Mouse (Mus musculus) cerebellum, adult 2 months (tissue): ENCODE measurements at regions not wholly inside any gene's neighbourhood (a gene's known extent, or its start where the extent isn't known, plus 50 kb on each side); places are given as distances from the start of the nearest gene placed in this dataset.

Experiments used
- DNase-seq, 2 experiments: peaks; one replicate each; pipeline ENCODE4 v3.0.0; 2021
- H3K27ac ChIP-seq: fragments of 200-500 bp; 2 replicates; pipeline ENCODE4 v1.5.1; 2012; ENCODE audit warnings: low read length, control low read depth, inconsistent platforms; ENCODE audit not compliant: insufficient read depth
- H3K27me3 ChIP-seq: fragments of 200-500 bp; 2 replicates; pipeline ENCODE4 v1.6.1; 2012; ENCODE audit warnings: inconsistent platforms, mild to moderate bottlenecking, low read length, moderate library complexity; ENCODE audit not compliant: control insufficient read depth, insufficient read depth
- H3K4me1 ChIP-seq: fragments of 200-500 bp; 2 replicates; pipeline ENCODE4 v1.6.1; 2011; ENCODE audit warnings: low read length; ENCODE audit not compliant: control insufficient read depth, insufficient read depth
- H3K4me3 ChIP-seq: fragments of 200-500 bp; replicated peaks from 2 replicates; pipeline ENCODE3; 2011; ENCODE audit warnings: mild to moderate bottlenecking, low read depth, low read length, control low read depth; ENCODE audit not compliant: insufficient read depth
- CTCF ChIP-seq: fragments of 200-500 bp; IDR thresholded peaks from 2 replicates; pipeline ENCODE4 v1.5.1; 2011; ENCODE audit warnings: low read depth, mild to moderate bottlenecking, control low read depth, low read length, moderate library complexity, borderline replicate concordance; ENCODE audit not compliant: insufficient read depth
- POLR2A ChIP-seq: fragments of 200-500 bp; IDR thresholded peaks from 2 replicates; pipeline ENCODE4 v1.6.1; 2011; ENCODE audit warnings: low read length, control low read depth, borderline replicate concordance; ENCODE audit not compliant: insufficient read depth
- WGBS: fragments of 180-500 bp; shearing (Covaris S2); methylation state at CpG from one replicate; pipeline ENCODE4 v1.1.7; 2018; 5-methylcytosine and 5-hydroxymethylcytosine counted together

- Histone ChIP-seq H3K4me3 (no peak overlapping the region), H3K4me1 (no peaks in the 10 kb centered on the region), H3K27me3 (no peaks in the 10 kb centered on the region), H3K27ac (no peak overlapping the region)
- TF ChIP-seq CTCF (no peak), POLR2A (no peak)
- DNase-seq = no peak
- 74% methylated on average over 6 of the region's 6 CpGs for WGBS
These were observed 114.8 kb upstream of the Fam49a start for GRCm38 (mm10) chr12:12147088-12147687.

DNA sequence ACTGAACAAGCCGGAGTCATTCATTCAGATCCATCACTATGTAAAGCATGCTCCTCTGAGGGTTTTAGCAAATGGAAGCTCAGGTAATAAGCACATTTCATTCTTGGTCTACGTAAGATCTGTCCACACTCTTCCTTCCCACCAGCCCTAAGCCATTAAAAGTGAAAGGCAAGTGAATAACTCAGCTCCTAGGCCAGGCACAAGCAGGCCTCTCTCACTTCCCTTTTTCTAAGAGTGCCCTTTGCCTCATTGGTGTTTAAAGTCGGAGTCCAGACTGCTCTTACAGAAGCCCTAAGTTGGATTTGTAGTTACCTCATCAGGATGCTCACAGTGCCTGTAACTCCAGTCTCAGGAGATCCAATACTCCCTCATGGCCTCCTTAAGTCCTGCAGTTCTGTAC is 114.1 kb upstream of the Fam49a start:
- TF ChIP-seq CTCF (no peak), POLR2A (no peak)
- DNase-seq = no peak
- Histone ChIP-seq H3K27me3 (no peaks in the 10 kb centered on the region), H3K27ac (no peak overlapping the region), H3K4me1 (no peaks in the 10 kb centered on the region), H3K4me3 (no peak overlapping the region)
- 83% methylated on average over 3 of the region's 3 CpGs for WGBS

- 67% methylated on average over 3 of the region's 3 CpGs for WGBS
- TF ChIP-seq POLR2A (no peak), CTCF (peak; percentile 20; the same call in 1 of the 2 replicates)
- Histone ChIP-seq H3K4me1 (no peaks in the 10 kb centered on the region), H3K4me3 (no peak overlapping the region), H3K27ac (no peak overlapping the region), H3K27me3 (no peaks in the 10 kb centered on the region)
- peak in 1 of 2 experiments; percentile 16 for DNase-seq
These were observed 113.1 kb upstream of the Fam49a start for GRCm38 (mm10) chr12:12148659-12149399.

GRCm38 (mm10) chr12:12164411-12164810 is 97.5 kb upstream of the Fam49a start:
- no peak for TF ChIP-seq CTCF
- no peak for TF ChIP-seq POLR2A

DNA sequence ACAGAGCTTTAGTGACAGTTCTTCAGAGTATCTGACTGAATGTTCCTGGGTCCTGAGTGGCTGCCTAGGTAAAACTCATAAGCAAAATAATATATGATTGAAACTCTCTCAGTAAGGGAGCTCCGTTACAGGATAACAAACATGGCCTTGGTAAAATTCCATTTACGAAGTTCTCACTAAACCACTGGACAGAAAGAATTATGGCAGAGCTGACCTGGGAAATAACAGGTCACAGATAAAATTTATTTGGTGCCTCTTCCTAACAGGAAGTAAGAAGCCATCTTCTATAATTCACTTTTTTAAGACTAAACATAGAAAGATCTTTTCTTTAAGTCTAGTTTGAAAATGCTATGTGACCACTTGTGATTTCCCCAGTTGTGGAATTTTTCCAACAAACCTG is 91.4 kb upstream of the Fam49a start:
- DNase-seq = no peak
- no peak for TF ChIP-seq CTCF
- no peak for TF ChIP-seq POLR2A
- no peak overlapping the region for H3K27ac ChIP-seq
- no peaks in the 10 kb centered on the region for H3K4me1 ChIP-seq
- no peak overlapping the region for H3K4me3 ChIP-seq
- WGBS = 93% methylated on average over 2 of the region's 2 CpGs
- no peaks in the 10 kb centered on the region for H3K27me3 ChIP-seq

More at GRCm38 (mm10) chr12:12164411-12164810, 97.5 kb upstream of the Fam49a start:
- no peak for DNase-seq
- H3K27me3 ChIP-seq = no peaks in the 10 kb centered on the region
- no peak overlapping the region for H3K27ac ChIP-seq
- H3K4me1 ChIP-seq = no peaks in the 10 kb centered on the region
- no peak overlapping the region for H3K4me3 ChIP-seq
- 94% methylated on average over 1 of the region's 1 CpGs for WGBS

- WGBS = 81% methylated on average over 6 of the region's 6 CpGs
- TF ChIP-seq CTCF = no peak
- H3K4me3 ChIP-seq = no peak overlapping the region
- H3K4me1 ChIP-seq = peaks cover 3% of the 10 kb centered on the region; the same call in 1 of the 2 replicates
- no peaks in the 10 kb centered on the region for H3K27me3 ChIP-seq
- H3K27ac ChIP-seq = no peak overlapping the region
- DNase-seq = no peak
These were observed 89.7 kb upstream of the Fam49a start for GRCm38 (mm10) chr12:12172087-12172823.

- Histone ChIP-seq H3K27me3 (no peaks in the 10 kb centered on the region), H3K27ac (no peak overlapping the region), H3K4me1 (peaks cover 3% of the 10 kb centered on the region; the same call in 1 of the 2 replicates), H3K4me3 (peak overlapping the region; percentile 46)
- WGBS = 21% methylated on average over 13 of the region's 13 CpGs
- peak; percentile 91 for TF ChIP-seq CTCF
- no peak for TF ChIP-seq POLR2A
- DNase-seq = peak; percentile 73 to 77
These were observed 85.3 kb upstream of the Fam49a start for GRCm38 (mm10) chr12:12176331-12177263.
